Comparison of ENCODE assay signal across 8 mouse cellular contexts in the genomic region with DNA sequence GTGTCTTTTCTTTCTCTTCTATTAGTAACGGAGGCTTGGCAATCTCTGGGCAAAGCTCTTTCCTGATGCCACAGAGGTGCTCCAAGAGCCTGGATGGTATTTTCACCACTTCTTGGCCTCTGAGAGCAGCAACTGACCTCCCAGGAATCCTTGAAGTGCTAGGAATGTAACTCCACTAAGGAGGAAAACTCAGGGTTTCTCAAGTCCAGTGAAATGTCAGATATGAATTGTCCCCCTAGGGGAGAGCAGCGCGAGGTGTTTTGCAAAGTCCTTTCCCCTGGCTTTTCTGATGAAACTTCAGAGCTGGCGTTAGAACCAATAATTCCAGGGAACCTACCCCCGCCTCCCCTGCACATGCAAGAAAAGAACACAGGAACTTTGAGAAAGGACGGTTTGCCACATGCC. TPM values are rescaled to one million over a fixed set of nuclear protein-coding genes. Genes with fewer than 3 reads are reported as not detected.
DNase-seq lines count a peak whose midpoint lies in the region; ATAC-seq and TF ChIP-seq lines count a peak whose summit lies in the region.

No protein-coding gene starts in this region.

- peak; percentile 32 for DNase-seq in gastrocnemius, postnatal 25 days
- DNase-seq in gastrocnemius, adult 18-20 months (ENCODE audit: low spot score): no peak
- DNase-seq in liver, adult 2 months (ENCODE audit: extremely low read depth, low read depth, low spot score): no peak
- no peak for DNase-seq in liver
- DNase-seq in stomach, postnatal 0 days (ENCODE audit: low spot score): no peak
- no peak for DNase-seq in midbrain, embryonic 14.5 days
- DNase-seq in ovary, postnatal 10 days (ENCODE audit: low spot score): no peak

- no peak overlapping the region for H3K9ac ChIP-seq in liver, adult 2 months (ENCODE audit: low read depth, low read length)
- no peak overlapping the region for H3K9ac ChIP-seq in liver, embryonic 15.5 days
- no peak overlapping the region for H3K9ac ChIP-seq in stomach, postnatal 0 days (ENCODE audit: low read length)
- H3K9ac ChIP-seq in midbrain, embryonic 14.5 days (replicated peaks; ENCODE audit: low read length): no peak overlapping the region

- peak overlapping the region; percentile 41 for H3K27ac ChIP-seq in liver, adult 2 months (replicated peaks; ENCODE audit: insufficient read depth, low read depth, low read length)
- no peak overlapping the region for H3K27ac ChIP-seq in liver, embryonic 15.5 days (replicated peaks)
- peak overlapping the region; percentile 78 for H3K27ac ChIP-seq in stomach, postnatal 0 days (replicated peaks)
- no peak overlapping the region for H3K27ac ChIP-seq in midbrain, embryonic 14.5 days (replicated peaks; ENCODE audit: low read depth, low read length)

- no peak for TF ChIP-seq CTCF in liver, adult 2 months (IDR thresholded peaks at IDR 0.05; ENCODE audit: low read depth, low read length)
- no peak; the same call in 1 of the 2 replicates for TF ChIP-seq CTCF in stomach, postnatal 0 days (IDR thresholded peaks at IDR 0.05; ENCODE audit: low read depth)

- no peaks in the 10 kb centered on the region for H3K27me3 ChIP-seq in liver, adult 2 months (ENCODE audit: control insufficient read depth, insufficient read depth, low read length)
- H3K27me3 ChIP-seq in liver, embryonic 15.5 days: peaks cover 18% of the 10 kb centered on the region
- no peaks in the 10 kb centered on the region for H3K27me3 ChIP-seq in stomach, postnatal 0 days (ENCODE audit: control insufficient read depth, insufficient read depth, low read length)
- no peaks in the 10 kb centered on the region for H3K27me3 ChIP-seq in midbrain, embryonic 14.5 days (ENCODE audit: control insufficient read depth, insufficient read depth, low read length)

- ATAC-seq in liver, embryonic 15.5 days (ENCODE audit: insufficient read depth): no peak
- no peak for ATAC-seq in stomach, postnatal 0 days (ENCODE audit: low FRiP score, low TSS enrichment)
- ATAC-seq in midbrain, embryonic 14.5 days (ENCODE audit: low FRiP score, low TSS enrichment): no peak

- no peaks in the 10 kb centered on the region for H3K9me3 ChIP-seq in liver, embryonic 15.5 days (replicated peaks)
- H3K9me3 ChIP-seq in stomach, postnatal 0 days (ENCODE audit: control insufficient read depth, low read length): no peaks in the 10 kb centered on the region
- H3K9me3 ChIP-seq in midbrain, embryonic 14.5 days (ENCODE audit: control insufficient read depth, low read length): no peaks in the 10 kb centered on the region

- H3K36me3 ChIP-seq in liver, adult 2 months (ENCODE audit: control insufficient read depth, insufficient read depth, low read length): no peaks in the 10 kb centered on the region
- H3K36me3 ChIP-seq in liver, embryonic 15.5 days (replicated peaks): no peaks in the 10 kb centered on the region
- no peaks in the 10 kb centered on the region for H3K36me3 ChIP-seq in stomach, postnatal 0 days (ENCODE audit: control insufficient read depth, insufficient read depth, low read length)
- H3K36me3 ChIP-seq in midbrain, embryonic 14.5 days (ENCODE audit: control insufficient read depth, insufficient read depth, low read length): no peaks in the 10 kb centered on the region

- H3K4me3 ChIP-seq in liver, adult 2 months (ENCODE audit: insufficient read depth, low read depth, low read length): no peak overlapping the region
- H3K4me3 ChIP-seq in liver, embryonic 15.5 days (replicated peaks): no peak overlapping the region
- H3K4me3 ChIP-seq in stomach, postnatal 0 days (ENCODE audit: low read depth, low read length): no peak overlapping the region
- H3K4me3 ChIP-seq in midbrain, embryonic 14.5 days (replicated peaks; ENCODE audit: low read depth, low read length): no peak overlapping the region

- no peak for TF ChIP-seq POLR2A in liver, adult 2 months (IDR thresholded peaks at IDR 0.05; ENCODE audit: extremely low read depth, insufficient read depth, low read length)

- peaks cover 11% of the 10 kb centered on the region; the same call in 1 of the 2 replicates for H3K79me2 ChIP-seq in liver, adult 2 months (ENCODE audit: control insufficient read depth, insufficient read depth, low read length)

- WGBS in liver, adult 2 months: 18% methylated on average over 6 of the region's 6 CpGs
- 49% methylated on average over 6 of the region's 6 CpGs for WGBS in liver, embryonic 15.5 days (ENCODE audit: insufficient replicate concordance)
- 20% methylated on average over 6 of the region's 6 CpGs for WGBS in stomach, postnatal 0 days
- 60% methylated on average over 6 of the region's 6 CpGs for WGBS in midbrain, embryonic 14.5 days

- no peak for TF ChIP-seq EP300 in stomach, postnatal 0 days (optimal IDR thresholded peaks at IDR 0.05)

- peak overlapping the region; percentile 32; the same call in 1 of the 2 replicates for H3K4me2 ChIP-seq in liver, embryonic 15.5 days
- H3K4me2 ChIP-seq in stomach, postnatal 0 days (replicated peaks; ENCODE audit: low read depth): peak overlapping the region; percentile 36
- no peak overlapping the region for H3K4me2 ChIP-seq in midbrain, embryonic 14.5 days (ENCODE audit: low read length)

- H3K4me1 ChIP-seq in liver, adult 2 months (ENCODE audit: control insufficient read depth, insufficient read depth, low read length): peaks cover 4% of the 10 kb centered on the region
- H3K4me1 ChIP-seq in liver, embryonic 15.5 days (replicated peaks): peaks cover 49% of the 10 kb centered on the region
- H3K4me1 ChIP-seq in stomach, postnatal 0 days (replicated peaks; ENCODE audit: control insufficient read depth, insufficient read depth): 0 out of 2 replicates have a peak, but pooled peaks cover 4% of the 10 kb centered on the region
- H3K4me1 ChIP-seq in midbrain, embryonic 14.5 days (ENCODE audit: control insufficient read depth, insufficient read depth, low read length): peaks cover 3% of the 10 kb centered on the region

RNA-seq across cellular contexts. Expression of a gene that starts 3.7 kb away (rescaled TPM):
- total RNA-seq in gastrocnemius, postnatal 25 days (2021): 10 to 100 TPM; 78.9 to 87.0 TPM
- total RNA-seq in gastrocnemius, adult 18-20 months (2021): 10 to 100 TPM; 91.6 to 96.4 TPM
- total RNA-seq in liver, adult 2 months (2014; rRNA removed): 16.3 and 17.6 TPM in 2 replicates
- 8.7 and 9.5 TPM in 2 replicates for polyA plus RNA-seq in liver, adult 2 months (2012; rRNA removed)
- 3.7 TPM in 2 replicates for polyA plus RNA-seq in liver, embryonic 15.5 days (2015; fragmentation: Nextera tagmentation; extraction: Ambion mirVana)
- 7.8 and 8.2 TPM in 2 replicates for polyA plus RNA-seq in stomach, postnatal 0 days (2015; fragmentation: Nextera tagmentation; extraction: Ambion mirVana)
- polyA plus RNA-seq in midbrain, embryonic 14.5 days (2014; fragmentation: Nextera tagmentation; extraction: Ambion mirVana): 8.5 and 9.1 TPM in 2 replicates

RNA-seq across cellular contexts. Expression of a gene that starts 16.2 kb away (rescaled TPM):
- 1 to 10 TPM; 1.9 to 2.2 TPM for total RNA-seq in gastrocnemius, postnatal 25 days (2021)
- total RNA-seq in gastrocnemius, adult 18-20 months (2021): 1 to 10 TPM; 1.3 to 2.0 TPM
- total RNA-seq in liver, adult 2 months (2014; rRNA removed): 1.6 and 1.9 TPM in 2 replicates
- polyA plus RNA-seq in liver, adult 2 months (2012; rRNA removed): 3.5 and 5.9 TPM in 2 replicates
- polyA plus RNA-seq in liver, embryonic 15.5 days (2015; fragmentation: Nextera tagmentation; extraction: Ambion mirVana): 0.73 and 0.89 TPM in 2 replicates
- polyA plus RNA-seq in stomach, postnatal 0 days (2015; fragmentation: Nextera tagmentation; extraction: Ambion mirVana): 2.3 TPM in 2 replicates
- polyA plus RNA-seq in midbrain, embryonic 14.5 days (2014; fragmentation: Nextera tagmentation; extraction: Ambion mirVana): 6.2 and 6.6 TPM in 2 replicates

Comparison
In these comparisons a context has a peak if more than half of its experiments do, and no peak if none do; other contexts are left out.
1. H3K27ac ChIP-seq: peak in liver, adult 2 months (single experiment) and stomach, postnatal 0 days (single experiment); none in liver, embryonic 15.5 days (single experiment) and midbrain, embryonic 14.5 days (single experiment).